Mouse (Mus musculus) cortical plate, adult 2 months (tissue): ENCODE results near the gene Arhgap23. TPM values are rescaled to one million over a fixed set of nuclear protein-coding genes. Genes with fewer than 3 reads are reported as not detected.

Experiments used
- H3K27ac ChIP-seq: fragments of 200-500 bp; 2 replicates; pipeline ENCODE4 v1.5.1; 2012; ENCODE audit warnings: low read length, control low read depth, inconsistent platforms; ENCODE audit not compliant: insufficient read depth
- H3K4me1 ChIP-seq: fragments of 200-500 bp; 2 replicates; pipeline ENCODE4 v1.6.1; 2011; ENCODE audit warnings: low read length; ENCODE audit not compliant: control insufficient read depth, insufficient read depth
- H3K4me3 ChIP-seq: fragments of 200-500 bp; 2 replicates; pipeline ENCODE4 v1.5.1; 2011; ENCODE audit warnings: mild to moderate bottlenecking, low read length, control low read depth; ENCODE audit not compliant: insufficient read depth
- CTCF ChIP-seq: fragments of 200-500 bp; IDR thresholded peaks from 2 replicates; pipeline ENCODE4 v1.5.1; 2011; ENCODE audit warnings: mild to moderate bottlenecking, control low read depth, low read length; ENCODE audit not compliant: insufficient read depth; ENCODE audit errors: extremely low read depth
- POLR2A ChIP-seq: fragments of 200-500 bp; IDR thresholded peaks from 2 replicates; pipeline ENCODE4 v1.6.1; 2011; ENCODE audit warnings: mild to moderate bottlenecking, low read length, control low read depth; ENCODE audit not compliant: insufficient read depth; ENCODE audit errors: extremely low read depth
- polyA plus RNA-seq: library from polyadenylated mRNA; depleted of rRNA; stranded (reverse); fragments of >200 nt; gene quantifications from 2 replicates; pipeline ENCODE4 v1.2.3, GENCODE M21; 2012

Arhgap23 gene
- polyA plus RNA-seq, 1 experiment = 71.5 TPM

DNA sequence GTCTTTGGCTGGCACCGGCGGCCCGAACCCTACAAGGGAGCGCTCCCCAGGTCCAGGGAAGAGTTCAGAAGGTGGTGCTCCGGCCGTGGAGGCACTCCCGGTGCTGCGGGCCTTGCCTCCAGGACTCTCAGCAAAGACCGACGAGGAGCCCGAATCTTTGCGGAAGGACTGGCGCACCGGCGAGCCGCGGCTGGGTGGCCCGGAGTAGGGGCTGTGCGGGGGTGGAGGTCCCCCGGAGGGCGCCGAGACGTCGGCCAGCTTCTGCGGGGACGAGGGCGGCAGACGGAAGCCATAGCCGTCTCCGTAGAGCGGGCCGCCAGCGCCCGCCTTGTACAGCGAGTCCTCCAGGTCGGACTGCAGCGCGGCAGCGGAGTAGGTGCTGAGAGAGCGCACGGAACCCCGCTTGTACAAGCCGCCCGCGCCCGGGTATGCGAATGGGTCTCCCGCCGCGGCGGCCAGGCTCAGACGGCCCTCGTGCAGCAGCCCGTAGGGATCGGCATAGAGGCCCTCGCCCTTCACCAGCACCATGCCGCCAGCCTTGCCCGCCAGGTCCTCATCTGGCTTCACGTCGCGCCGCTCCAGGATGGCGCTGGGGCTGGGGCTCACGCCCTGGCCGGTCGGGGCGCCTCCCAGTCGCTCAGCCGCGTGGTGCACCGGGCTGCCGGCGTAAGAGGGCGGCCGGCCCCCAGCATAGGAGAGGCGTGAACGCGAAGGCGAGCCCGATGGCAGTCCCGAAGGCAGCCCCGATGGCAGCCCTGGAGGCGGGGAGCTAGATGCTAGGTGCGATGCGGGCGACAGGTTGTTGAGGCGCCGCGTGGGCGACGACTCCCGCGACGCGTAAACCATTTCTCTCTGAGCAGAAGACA lies 119.3 kb downstream of the Arhgap23 start:
- no peak overlapping the region for H3K4me3 ChIP-seq
- no peak for TF ChIP-seq POLR2A
- TF ChIP-seq CTCF = no peak
- H3K4me1 ChIP-seq = peaks cover 11% of the 10 kb centered on the region
- peak overlapping the region; percentile 28; the same call in 1 of the 2 replicates for H3K27ac ChIP-seq

DNA sequence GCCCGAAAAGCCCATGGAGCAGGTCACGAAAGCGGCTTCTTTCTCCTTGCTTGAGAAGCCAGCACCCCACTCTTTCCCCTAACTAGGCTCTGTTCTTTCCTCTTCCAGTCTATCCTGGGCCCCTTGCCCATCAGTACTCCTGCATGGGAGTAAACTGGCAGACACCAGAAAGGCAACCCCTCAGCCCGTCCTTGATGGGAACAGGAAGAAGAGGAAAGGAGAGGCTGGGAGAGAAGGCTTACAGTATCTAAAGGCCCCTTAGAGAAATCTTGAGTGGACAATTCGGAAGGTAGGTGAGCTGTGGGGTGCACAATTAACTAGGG lies 119.9 kb downstream of the Arhgap23 start:
- TF ChIP-seq POLR2A (no peak), CTCF (no peak)
- H3K27ac ChIP-seq = no peak overlapping the region; the same call in 1 of the 2 replicates
- peaks cover 11% of the 10 kb centered on the region for H3K4me1 ChIP-seq
- no peak overlapping the region for H3K4me3 ChIP-seq

GRCm38 (mm10) chr11:97535660-97536059 lies 120.3 kb downstream of the Arhgap23 start:
- TF ChIP-seq CTCF = no peak
- TF ChIP-seq POLR2A = no peak
- H3K4me1 ChIP-seq = peaks cover 13% of the 10 kb centered on the region
- H3K27ac ChIP-seq = no peak overlapping the region; the same call in 1 of the 2 replicates
- no peak overlapping the region for H3K4me3 ChIP-seq

DNA sequence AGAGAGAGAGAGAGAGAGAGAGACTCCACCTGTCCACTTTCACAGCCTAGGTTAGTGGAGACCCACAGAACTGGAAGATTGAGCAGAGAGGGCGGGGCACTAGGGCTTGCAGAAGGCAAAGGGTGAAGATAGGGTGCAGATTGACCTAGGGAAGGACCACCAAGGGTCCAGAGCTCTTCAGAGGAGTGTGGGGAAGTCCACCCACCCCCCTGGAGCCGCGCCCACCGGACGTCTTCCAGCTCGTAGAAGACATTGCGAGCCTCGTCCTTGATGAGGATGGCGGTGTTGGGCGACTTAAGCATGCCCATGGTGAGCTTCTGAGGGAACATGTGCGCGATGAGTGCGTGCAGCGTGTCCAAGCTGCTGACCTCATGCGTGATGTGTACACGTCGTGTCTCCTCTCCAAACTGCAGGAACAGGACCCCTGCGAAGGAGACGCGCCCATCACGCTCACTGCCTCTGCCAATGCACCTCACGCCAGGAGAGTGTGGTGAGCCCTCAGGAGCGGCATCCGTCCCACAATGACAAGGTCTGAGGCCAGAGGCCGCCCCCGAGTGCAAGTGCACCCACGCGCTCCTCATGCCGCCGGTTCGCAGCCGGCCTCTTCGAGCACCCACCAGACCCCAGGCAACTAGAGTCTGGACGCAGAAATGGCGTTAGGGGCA lies 120.9 kb downstream of the Arhgap23 start:
- no peak overlapping the region for H3K27ac ChIP-seq
- TF ChIP-seq CTCF (no peak), POLR2A (no peak)
- no peak overlapping the region for H3K4me3 ChIP-seq
- peaks cover 14% of the 10 kb centered on the region for H3K4me1 ChIP-seq

DNA sequence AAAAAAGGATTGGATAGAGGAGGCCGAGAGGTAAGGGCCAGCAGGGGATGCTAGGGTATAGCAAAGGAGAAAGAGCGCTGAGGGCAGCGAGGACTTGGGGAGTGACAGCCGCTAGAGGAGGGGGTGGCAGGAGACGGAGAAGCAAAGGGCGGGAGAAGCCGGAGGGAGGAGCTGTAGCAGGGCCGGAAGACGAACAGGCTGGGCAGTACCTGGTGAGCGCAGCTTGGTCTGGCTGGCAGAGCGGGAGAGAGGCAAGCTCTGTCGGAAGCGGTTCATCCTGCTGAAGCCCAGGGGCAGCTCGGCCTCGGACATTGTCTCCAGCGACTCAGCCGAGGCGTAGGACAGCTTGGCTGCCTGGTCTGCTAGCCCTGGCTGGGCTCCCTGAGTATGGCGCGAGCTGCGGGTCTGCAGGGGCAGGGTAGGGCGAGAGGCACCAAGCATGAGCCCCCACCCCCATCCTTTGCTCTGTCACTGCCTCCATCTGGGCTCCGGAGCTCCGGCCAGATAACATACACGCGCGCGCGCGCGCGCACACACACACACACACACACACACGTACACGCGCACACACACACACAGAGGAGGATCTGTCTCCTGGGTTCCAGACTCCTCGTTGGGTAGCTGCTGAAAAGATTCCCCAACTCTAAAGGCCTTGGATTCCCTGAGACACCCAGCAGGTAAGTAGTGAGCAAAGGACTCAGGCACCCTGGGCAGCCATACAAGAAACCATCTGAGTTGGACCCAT lies 121.7 kb downstream of the Arhgap23 start:
- TF ChIP-seq CTCF = no peak
- TF ChIP-seq POLR2A = no peak
- peak overlapping the region; percentile 57 for H3K27ac ChIP-seq
- peak overlapping the region; percentile 6; the same call in 1 of the 2 replicates for H3K4me3 ChIP-seq
- peaks cover 13% of the 10 kb centered on the region for H3K4me1 ChIP-seq

DNA sequence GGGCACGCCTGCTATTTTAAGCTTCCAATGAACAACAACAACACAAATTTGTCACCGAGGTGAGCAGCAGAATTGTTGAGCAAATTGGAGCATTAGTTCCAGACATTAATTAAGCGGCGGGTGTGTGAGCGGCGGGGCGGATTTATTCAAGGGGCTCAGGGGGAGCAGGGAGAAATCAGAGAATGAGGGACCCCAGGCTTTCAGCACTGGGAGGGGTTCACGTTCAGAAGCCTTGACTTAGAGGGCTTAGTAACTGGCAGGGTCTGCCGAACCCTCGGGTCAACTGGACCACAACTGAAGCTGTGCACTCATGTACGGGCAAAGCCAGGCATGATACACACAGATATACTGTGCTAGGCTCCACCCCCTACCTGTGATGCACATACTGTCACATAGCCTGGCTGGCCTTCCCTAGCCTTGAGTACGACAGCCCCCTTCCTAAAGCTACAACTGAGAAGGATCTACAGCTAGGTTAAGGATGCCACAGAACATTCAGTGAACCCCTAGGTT lies 122.3 kb downstream of the Arhgap23 start:
- Histone ChIP-seq H3K27ac (peak overlapping the region; percentile 57; the same call in 1 of the 2 replicates), H3K4me1 (peaks cover 13% of the 10 kb centered on the region), H3K4me3 (no peak overlapping the region)
- TF ChIP-seq POLR2A = no peak

DNA sequence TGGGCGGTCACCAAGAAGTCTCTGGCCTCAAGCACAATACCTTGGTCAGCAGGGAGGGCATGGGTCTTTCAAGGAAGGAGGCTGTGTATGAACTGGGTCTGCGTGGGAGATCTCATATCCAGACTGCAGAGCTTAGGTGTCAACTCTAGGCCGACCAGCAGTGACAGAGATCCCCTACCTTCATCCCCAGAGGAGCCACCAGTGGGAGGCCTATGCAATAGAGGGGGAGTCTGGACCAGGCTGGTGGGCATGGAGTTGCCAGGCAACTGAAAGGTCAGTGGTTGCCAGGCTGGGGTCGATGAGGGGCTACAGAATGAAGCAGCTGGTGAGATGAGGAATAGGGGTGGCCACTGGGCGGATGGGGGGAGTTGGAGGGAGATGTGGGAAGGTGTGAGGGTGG lies 124.3 kb downstream of the Arhgap23 start:
- Histone ChIP-seq H3K4me1 (peaks cover 18% of the 10 kb centered on the region), H3K27ac (no peak overlapping the region), H3K4me3 (no peak overlapping the region)
- TF ChIP-seq POLR2A (no peak), CTCF (no peak)

GRCm38 (mm10) chr11:97540136-97540535 lies 124.8 kb downstream of the Arhgap23 start:
- no peak overlapping the region for H3K27ac ChIP-seq
- no peak overlapping the region for H3K4me3 ChIP-seq
- TF ChIP-seq POLR2A = no peak
- TF ChIP-seq CTCF = no peak
- peaks cover 19% of the 10 kb centered on the region for H3K4me1 ChIP-seq

DNA sequence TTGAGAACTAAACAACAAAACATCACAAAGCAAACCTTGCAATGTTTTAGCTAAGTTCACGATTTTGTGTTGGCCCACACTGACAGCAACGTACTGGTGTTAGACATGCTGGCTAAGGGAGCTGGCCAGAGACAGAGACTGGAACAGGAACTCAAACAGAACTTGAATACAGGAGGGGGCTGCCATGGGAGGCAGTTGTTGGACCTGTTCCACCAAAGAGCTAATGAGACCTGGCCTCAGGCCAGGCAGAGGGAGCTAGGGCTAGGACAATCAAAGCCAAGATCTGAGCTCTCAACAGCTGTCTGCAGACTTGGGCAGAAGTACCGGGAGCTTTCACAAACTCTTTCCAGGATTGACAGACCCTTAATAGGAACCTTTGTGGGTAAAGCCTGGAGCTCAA lies 125.3 kb downstream of the Arhgap23 start:
- Histone ChIP-seq H3K4me3 (no peak overlapping the region), H3K27ac (no peak overlapping the region), H3K4me1 (peaks cover 21% of the 10 kb centered on the region)
- TF ChIP-seq POLR2A (no peak), CTCF (no peak)
